Mouse (Mus musculus) midbrain, embryonic 15.5 days (tissue): ENCODE measurements around the gene Epha4. TPM values are rescaled to one million over a fixed set of nuclear protein-coding genes. Genes with fewer than 3 reads are reported as not detected.

Source experiments
- ATAC-seq: fragments of 200-750 bp; cut with Nextera tagmentation; replicated peaks from 2 replicates; pipeline ENCODE4 v1.8.0; 2017; ENCODE audit warnings: moderate TSS enrichment
- H3K27ac ChIP-seq: fragments of 300-500 bp; sonication (generic); 2 replicates; pipeline ENCODE4 v1.5.1; 2015; ENCODE audit warnings: mild to moderate bottlenecking, inconsistent platforms
- H3K27me3 ChIP-seq: fragments of 300-500 bp; sonication (generic); replicated peaks from 2 replicates; pipeline ENCODE4 v1.6.1; 2015; ENCODE audit warnings: inconsistent platforms
- H3K36me3 ChIP-seq: fragments of 300-500 bp; sonication (generic); replicated peaks from 2 replicates; pipeline ENCODE4 v1.6.1; 2015; ENCODE audit warnings: inconsistent platforms
- H3K4me1 ChIP-seq: fragments of 300-500 bp; sonication (generic); 2 replicates; pipeline ENCODE4 v1.6.1; 2015; ENCODE audit warnings: inconsistent platforms
- H3K4me2 ChIP-seq: fragments of 300-500 bp; sonication (generic); 2 replicates; pipeline ENCODE4 v1.6.1; 2015; ENCODE audit warnings: inconsistent platforms, mild to moderate bottlenecking, moderate library complexity
- H3K4me3 ChIP-seq: fragments of 300-500 bp; sonication (generic); 2 replicates; pipeline ENCODE4 v1.5.1; 2015; ENCODE audit warnings: mild to moderate bottlenecking, inconsistent platforms
- H3K9ac ChIP-seq: fragments of 300-500 bp; sonication (generic); 2 replicates; pipeline ENCODE4 v1.6.1; 2015; ENCODE audit warnings: mild to moderate bottlenecking, inconsistent platforms
- H3K9me3 ChIP-seq: fragments of 300-500 bp; sonication (generic); 2 replicates; pipeline ENCODE4 v1.6.1; 2016; ENCODE audit warnings: inconsistent platforms
- WGBS: fragments of 180-500 bp; shearing (Covaris S2); methylation state at CpG from one replicate; pipeline ENCODE4 v1.1.7; 2015; ENCODE audit warnings: mixed read lengths; 5-methylcytosine and 5-hydroxymethylcytosine counted together
- polyA plus RNA-seq: library from polyadenylated mRNA; unstranded; fragments of >200 nt; fragmentation: Nextera tagmentation; extraction: Ambion mirVana; gene quantifications from 2 replicates; pipeline ENCODE4 v1.2.1, GENCODE M21; 2015

Epha4 gene
- polyA plus RNA-seq, 1 experiment from 2014 or later = 38.5 TPM

DNA sequence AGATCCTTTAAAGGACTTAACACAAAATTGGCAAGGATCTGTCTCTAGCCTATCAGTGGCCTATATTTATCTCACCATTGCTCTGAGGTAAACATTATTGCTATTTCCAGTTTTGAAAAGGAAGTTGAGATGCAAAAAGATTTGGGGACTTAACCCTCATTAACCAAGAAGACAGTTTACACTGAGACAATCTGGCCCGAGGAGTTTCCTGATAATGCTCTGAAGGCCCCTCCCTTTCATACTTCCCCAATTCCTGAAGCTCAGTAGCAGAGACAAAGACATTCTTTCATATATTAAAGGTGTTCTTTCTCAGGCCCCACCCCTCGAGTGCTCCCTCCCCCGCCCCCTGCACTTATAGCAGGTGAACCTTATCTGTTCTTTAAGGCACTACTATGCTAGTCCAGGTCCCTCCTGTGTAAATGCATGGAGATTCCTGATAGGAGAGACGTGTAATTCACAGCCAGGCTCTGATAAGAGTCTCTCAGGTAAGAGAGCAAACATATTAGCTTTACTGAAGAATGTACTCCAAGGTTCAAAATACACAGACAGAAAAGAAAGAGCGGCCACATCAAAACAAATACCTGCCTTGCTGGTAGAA, 46.1 kb downstream of the Epha4 start:
- no peak for ATAC-seq
- H3K27ac ChIP-seq = no peak overlapping the region
- 77% methylated on average over 5 of the region's 5 CpGs for WGBS
- no peak overlapping the region for H3K4me2 ChIP-seq
- no peaks in the 10 kb centered on the region for H3K36me3 ChIP-seq
- H3K9ac ChIP-seq = no peak overlapping the region
- H3K4me3 ChIP-seq = no peak overlapping the region
- no peaks in the 10 kb centered on the region for H3K27me3 ChIP-seq
- no peaks in the 10 kb centered on the region for H3K9me3 ChIP-seq
- H3K4me1 ChIP-seq = peaks cover 7% of the 10 kb centered on the region

DNA sequence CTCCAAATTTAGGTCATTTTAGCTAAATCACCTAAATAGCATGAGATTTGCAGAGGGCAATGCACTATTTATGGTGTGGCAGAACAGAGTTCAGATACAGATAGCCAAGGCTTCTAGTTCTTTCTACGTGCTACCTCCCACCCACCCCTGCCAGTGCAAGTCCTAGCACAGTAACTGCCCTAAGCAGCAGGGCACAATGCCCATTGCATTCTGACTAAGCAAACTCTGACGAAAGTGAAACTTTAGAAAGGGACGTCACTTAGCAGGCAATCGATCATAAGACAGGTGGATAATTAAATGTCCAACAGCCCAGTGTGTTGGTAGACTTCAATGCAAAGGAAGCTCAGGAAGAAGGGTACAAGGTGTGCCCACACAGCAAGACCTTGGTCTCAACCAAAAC, 49.4 kb downstream of the Epha4 start:
- ATAC-seq = no peak
- Histone ChIP-seq H3K27me3 (no peaks in the 10 kb centered on the region), H3K9me3 (no peaks in the 10 kb centered on the region), H3K9ac (no peak overlapping the region), H3K4me3 (no peak overlapping the region), H3K36me3 (no peaks in the 10 kb centered on the region), H3K27ac (no peak overlapping the region), H3K4me2 (no peak overlapping the region), H3K4me1 (peaks cover 6% of the 10 kb centered on the region)
- WGBS = 83% methylated on average over 4 of the region's 4 CpGs

DNA sequence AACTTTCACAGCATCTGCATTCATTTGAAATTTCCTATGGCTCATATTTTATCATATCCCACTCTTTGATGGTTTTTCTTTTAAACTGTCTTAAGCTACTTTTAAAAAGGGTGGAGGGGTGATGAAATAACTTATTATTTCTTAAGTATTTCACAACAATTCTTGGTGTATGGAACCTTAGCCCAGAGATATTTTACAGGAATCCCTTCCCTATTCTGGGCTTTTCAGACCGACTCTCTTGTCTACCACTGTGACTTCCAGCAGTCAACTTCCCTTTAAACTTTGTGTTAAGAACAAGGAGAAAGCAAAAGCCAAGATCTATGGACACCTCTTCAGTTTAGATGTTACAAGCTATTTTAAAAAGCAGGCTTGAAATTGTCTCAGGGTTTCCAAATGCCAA, 50.8 kb downstream of the Epha4 start:
- Histone ChIP-seq H3K36me3 (no peaks in the 10 kb centered on the region), H3K4me3 (no peak overlapping the region), H3K27me3 (no peaks in the 10 kb centered on the region), H3K4me1 (peaks cover 6% of the 10 kb centered on the region), H3K9me3 (no peaks in the 10 kb centered on the region), H3K4me2 (no peak overlapping the region), H3K27ac (no peak overlapping the region), H3K9ac (no peak overlapping the region)
- ATAC-seq = no peak
- WGBS = 71% methylated on average over 1 of the region's 1 CpGs

DNA sequence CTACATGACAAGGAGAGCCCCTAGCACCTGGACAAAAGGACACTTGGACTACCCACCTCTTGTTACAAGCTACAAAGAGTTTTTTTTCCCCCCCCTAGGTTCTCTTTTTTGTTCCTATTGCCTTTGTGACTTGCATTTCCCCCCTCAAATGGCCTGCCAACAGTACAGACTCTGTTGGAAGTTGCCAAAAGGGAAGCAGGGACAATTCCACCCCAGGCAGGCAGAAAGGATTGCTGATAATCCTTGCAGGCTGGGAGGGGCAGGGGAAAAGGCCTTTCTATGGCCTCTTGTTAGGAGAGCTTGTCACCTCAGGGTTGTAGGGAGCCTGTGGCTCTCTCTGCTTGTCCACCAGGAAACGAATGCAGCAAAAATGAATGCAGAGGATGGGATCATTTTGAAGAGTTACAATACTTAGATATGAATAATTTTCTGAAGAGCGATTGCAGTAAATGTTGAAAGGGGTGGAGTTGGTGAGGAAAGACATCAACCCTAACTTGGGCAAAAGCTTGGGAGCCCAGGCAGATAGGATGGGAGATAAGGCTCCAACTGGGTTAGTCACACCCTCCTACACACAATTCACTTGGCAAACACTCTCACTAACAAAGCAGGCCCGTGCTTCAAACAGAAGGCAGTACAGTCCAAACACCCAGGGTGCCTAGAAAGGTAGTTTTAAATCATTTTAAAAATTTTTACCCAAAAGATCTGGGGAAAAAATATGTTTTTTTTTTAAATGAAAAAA, 52.8 kb downstream of the Epha4 start:
- no peaks in the 10 kb centered on the region for H3K9me3 ChIP-seq
- WGBS = 11% methylated on average over 3 of the region's 3 CpGs
- H3K4me3 ChIP-seq = no peak overlapping the region
- H3K9ac ChIP-seq = no peak overlapping the region
- H3K4me2 ChIP-seq = no peak overlapping the region
- ATAC-seq = no peak
- no peak overlapping the region for H3K27ac ChIP-seq
- H3K4me1 ChIP-seq = peaks cover 12% of the 10 kb centered on the region
- no peaks in the 10 kb centered on the region for H3K36me3 ChIP-seq
- no peaks in the 10 kb centered on the region for H3K27me3 ChIP-seq

DNA sequence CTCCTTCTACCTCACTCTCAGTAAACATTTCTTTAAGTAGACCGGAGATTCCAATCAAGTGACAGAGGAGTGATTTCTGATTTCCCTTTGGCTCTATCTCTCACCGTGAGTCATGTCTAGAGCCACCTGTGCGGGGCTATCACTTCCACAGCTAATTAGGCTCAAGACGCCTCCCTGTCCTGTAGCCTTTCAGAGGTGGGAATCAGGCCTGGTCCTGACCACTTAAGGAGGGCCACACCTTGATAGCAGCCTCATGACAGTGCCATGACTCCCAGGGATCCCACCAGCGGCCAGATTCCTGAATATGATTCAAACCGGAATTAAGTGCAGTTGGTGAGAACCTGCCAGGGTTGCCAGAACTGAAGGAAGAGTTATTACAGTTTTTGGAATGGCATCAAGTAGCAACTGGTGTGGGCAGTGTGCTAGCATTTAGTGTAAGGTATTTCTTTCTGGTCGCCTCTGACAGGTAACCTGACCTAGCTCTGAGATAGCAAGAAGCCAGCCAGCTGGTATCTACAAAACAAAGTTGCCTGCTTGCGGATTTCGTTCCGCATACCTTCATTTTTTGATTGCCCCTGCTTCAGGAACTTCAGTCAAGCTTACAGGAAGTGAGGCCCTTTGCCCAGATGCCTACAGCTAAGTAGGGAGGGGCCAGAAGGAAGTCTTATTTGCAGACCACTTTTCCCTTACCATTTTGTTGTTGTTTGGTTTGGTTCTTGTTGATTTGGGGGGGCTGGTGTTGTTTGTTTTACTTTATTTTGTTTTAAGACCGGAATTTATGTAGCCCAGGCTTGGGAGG, 53.9 kb downstream of the Epha4 start:
- Histone ChIP-seq H3K4me1 (peaks cover 17% of the 10 kb centered on the region), H3K4me2 (no peak overlapping the region), H3K9me3 (no peaks in the 10 kb centered on the region), H3K9ac (no peak overlapping the region), H3K36me3 (no peaks in the 10 kb centered on the region), H3K27ac (no peak overlapping the region), H3K4me3 (no peak overlapping the region), H3K27me3 (no peaks in the 10 kb centered on the region)
- no peak for ATAC-seq
- 76% methylated on average over 11 of the region's 11 CpGs for WGBS

DNA sequence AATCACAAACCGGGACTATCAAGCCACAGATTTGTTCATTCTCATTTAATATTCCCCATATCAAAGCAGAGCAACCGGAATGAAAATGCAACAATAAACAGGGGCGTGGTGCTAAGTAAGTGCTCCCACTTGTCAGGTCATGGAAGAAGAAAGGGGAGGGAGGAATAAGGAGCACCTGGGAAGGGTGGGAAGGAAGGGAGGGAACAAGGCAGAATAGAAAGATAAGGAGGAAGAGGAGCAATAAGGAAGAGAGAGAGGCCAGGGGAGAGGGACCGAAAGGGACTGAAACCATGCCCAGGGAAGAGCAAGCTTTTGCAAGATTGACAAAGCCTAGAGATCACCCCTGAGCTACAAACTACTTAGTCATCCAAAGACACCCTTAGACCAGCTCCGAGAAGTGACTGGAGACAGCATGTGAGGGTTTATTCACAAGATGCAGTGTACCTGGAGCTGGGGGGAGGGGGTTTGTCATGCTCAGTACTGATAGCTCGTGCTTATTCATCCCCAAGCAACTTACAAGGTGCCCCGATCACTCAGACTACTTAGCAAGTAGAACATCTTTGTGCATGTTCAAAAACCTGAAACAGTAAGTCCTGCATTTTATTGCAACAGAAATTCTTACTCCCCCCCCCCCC, 56.0 kb downstream of the Epha4 start:
- no peaks in the 10 kb centered on the region for H3K27me3 ChIP-seq
- no peaks in the 10 kb centered on the region for H3K36me3 ChIP-seq
- H3K27ac ChIP-seq = no peak overlapping the region
- H3K4me3 ChIP-seq = no peak overlapping the region
- H3K9ac ChIP-seq = no peak overlapping the region
- peaks cover 17% of the 10 kb centered on the region for H3K4me1 ChIP-seq
- no peak for ATAC-seq
- WGBS = 77% methylated on average over 7 of the region's 7 CpGs
- H3K9me3 ChIP-seq = no peaks in the 10 kb centered on the region
- no peak overlapping the region for H3K4me2 ChIP-seq

DNA sequence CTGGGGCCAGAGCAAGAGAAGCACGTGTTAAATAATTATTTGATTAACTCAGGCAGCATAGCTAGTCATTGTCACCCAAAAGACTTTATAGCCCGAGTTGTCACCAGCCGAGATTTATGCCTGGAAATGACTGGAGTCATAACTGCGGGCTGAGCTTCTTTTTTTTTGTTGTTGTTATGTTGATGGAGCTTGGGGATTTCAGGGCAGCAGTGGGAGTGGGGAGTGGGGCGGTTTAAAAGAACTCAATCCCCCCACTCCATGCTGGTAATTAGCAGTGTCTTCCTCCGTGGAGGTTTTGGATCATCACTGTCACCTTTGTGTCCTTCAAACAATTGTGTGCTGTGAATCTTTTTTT, 57.5 kb downstream of the Epha4 start:
- WGBS = 20% methylated on average over 6 of the region's 6 CpGs
- no peaks in the 10 kb centered on the region for H3K27me3 ChIP-seq
- no peak for ATAC-seq
- H3K9ac ChIP-seq = no peak overlapping the region
- H3K36me3 ChIP-seq = no peaks in the 10 kb centered on the region
- H3K9me3 ChIP-seq = no peaks in the 10 kb centered on the region
- H3K4me2 ChIP-seq = no peak overlapping the region
- H3K27ac ChIP-seq = no peak overlapping the region
- peaks cover 17% of the 10 kb centered on the region for H3K4me1 ChIP-seq
- no peak overlapping the region for H3K4me3 ChIP-seq

DNA sequence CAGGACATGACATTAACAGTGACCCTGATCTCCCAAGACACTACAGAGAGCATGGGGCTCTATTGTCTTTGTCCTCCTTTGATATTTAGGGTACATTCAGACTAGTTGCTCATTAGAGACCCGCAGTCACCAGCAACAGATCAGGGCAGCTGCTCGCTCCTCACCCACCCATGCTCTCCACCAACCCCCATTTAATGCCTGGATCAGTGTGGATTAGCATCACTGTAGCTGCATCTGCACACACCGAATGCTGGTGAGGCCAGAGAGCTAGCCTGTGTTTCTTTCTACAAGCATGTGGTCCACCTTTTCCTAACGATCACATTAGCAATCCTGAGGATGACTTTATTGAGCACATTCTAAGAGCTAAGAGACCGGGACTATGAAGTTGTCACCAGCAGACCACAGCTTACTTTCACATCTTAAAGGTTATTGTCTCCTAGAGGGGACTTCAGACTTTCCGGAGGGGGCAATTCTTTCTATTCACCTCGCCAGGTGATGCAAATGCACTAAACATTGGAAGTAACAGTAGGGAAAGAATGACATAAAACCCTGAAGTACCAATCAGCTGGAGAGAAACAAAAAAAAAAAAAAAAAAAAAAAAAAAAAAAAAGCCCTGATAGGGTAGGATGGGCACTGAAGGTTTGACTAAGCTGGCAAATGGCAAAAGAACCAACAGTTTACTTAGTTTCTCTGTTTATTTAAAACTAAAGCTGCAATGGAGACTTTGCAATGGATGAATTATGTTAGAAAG, 58.0 kb downstream of the Epha4 start:
- Histone ChIP-seq H3K27me3 (no peaks in the 10 kb centered on the region), H3K4me3 (no peak overlapping the region), H3K9ac (no peak overlapping the region), H3K4me1 (peaks cover 13% of the 10 kb centered on the region), H3K4me2 (no peak overlapping the region), H3K9me3 (no peaks in the 10 kb centered on the region), H3K36me3 (no peaks in the 10 kb centered on the region), H3K27ac (no peak overlapping the region)
- WGBS = 28% methylated on average over 7 of the region's 7 CpGs
- ATAC-seq = no peak

DNA sequence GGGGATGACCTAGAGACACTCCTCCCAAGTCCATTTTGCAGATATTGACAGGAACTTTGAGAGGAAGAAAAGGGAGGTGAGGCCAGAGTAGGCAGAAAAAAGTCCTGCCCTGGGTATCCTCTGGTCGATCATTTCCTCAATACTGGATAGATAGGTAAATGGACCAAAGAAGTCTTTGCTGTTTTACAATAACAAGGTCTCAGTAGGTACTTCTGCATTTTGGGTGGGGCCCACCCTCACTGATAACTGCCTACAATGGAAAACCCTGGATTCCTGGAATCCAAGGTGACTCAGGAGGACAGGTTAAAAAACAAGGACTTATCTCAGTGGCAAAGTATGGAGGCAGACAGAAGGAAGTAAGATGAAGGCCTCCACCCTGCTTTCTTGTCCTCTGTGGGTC, 61.1 kb downstream of the Epha4 start:
- no peak overlapping the region for H3K9ac ChIP-seq
- H3K9me3 ChIP-seq = no peaks in the 10 kb centered on the region
- no peaks in the 10 kb centered on the region for H3K27me3 ChIP-seq
- H3K36me3 ChIP-seq = no peaks in the 10 kb centered on the region
- no peak overlapping the region for H3K4me2 ChIP-seq
- H3K27ac ChIP-seq = no peak overlapping the region
- no peak overlapping the region for H3K4me3 ChIP-seq
- ATAC-seq = no peak
- 95% methylated on average over 1 of the region's 1 CpGs for WGBS
- peaks cover 12% of the 10 kb centered on the region for H3K4me1 ChIP-seq

DNA sequence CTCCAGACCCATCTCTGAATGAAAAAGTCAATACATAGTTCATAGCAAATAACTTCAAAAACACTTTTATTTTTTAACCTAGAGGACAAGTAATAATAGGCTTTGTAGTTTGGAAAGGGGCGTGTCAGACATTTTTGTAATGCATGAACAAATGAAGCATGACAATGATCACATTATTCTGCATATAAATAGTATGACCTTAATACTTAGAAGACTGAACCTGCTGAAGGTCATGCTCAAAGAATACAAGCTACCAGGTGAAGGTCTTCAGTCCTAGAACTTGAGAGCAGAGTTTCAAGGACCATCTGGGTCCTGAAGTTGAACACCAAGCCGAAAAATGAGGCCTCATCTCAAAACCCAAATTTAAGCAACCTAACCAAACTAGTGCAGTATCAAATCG, 62.2 kb downstream of the Epha4 start:
- Histone ChIP-seq H3K4me2 (no peak overlapping the region), H3K27ac (no peak overlapping the region), H3K36me3 (no peaks in the 10 kb centered on the region), H3K4me3 (no peak overlapping the region), H3K27me3 (no peaks in the 10 kb centered on the region), H3K9ac (no peak overlapping the region), H3K9me3 (no peaks in the 10 kb centered on the region), H3K4me1 (peaks cover 9% of the 10 kb centered on the region)
- no peak for ATAC-seq
- WGBS = 89% methylated on average over 3 of the region's 3 CpGs

DNA sequence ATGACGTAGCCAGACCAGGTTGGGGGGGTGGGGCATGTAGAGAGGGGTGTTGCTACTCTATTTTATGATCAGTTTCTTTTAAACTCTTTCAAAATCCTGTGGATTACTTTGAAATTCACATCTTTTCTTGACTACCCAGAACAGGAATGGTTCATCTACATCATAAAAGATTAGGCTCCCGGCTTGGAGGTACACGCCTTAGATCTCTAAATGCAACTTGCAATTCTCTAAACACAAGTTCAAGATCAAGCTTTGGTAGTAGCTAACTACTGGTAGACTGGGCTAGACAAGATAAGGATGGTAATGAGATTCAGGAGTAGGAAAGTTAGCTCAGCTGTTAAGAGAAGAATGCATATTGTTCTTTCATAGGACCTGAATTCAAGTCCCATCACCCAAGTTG, 63.3 kb downstream of the Epha4 start:
- H3K27ac ChIP-seq = no peak overlapping the region
- ATAC-seq = no peak
- 80% methylated on average over 3 of the region's 3 CpGs for whole genome bisulfite sequencing
- peaks cover under 1% of the 10 kb centered on the region; the same call in 1 of the 2 replicates for H3K4me1 ChIP-seq
- H3K27me3 ChIP-seq = no peaks in the 10 kb centered on the region
- no peaks in the 10 kb centered on the region for H3K9me3 ChIP-seq
- H3K4me2 ChIP-seq = no peak overlapping the region
- no peak overlapping the region for H3K9ac ChIP-seq
- H3K4me3 ChIP-seq = no peak overlapping the region
- no peaks in the 10 kb centered on the region for H3K36me3 ChIP-seq

DNA sequence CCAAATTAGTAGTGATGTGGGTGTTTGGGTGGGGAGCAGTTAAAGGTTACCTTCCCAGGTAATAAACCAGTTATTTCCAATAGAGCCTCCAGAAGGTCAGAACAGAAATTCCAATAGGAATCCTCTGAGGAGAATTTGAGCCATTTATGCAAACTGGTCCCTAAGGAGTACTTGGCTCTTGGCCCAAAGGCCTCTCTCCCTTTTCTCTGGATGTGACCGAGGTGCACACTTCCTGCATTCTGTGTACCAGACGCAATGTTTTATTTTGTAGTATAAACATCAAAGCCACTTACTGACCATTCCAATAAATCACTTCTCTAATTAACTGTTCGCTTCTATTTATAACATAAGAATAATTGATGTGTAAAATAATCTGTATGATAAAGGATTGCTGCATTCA, 64.7 kb downstream of the Epha4 start:
- ATAC-seq = no peak
- Histone ChIP-seq H3K27ac (no peak overlapping the region), H3K4me3 (no peak overlapping the region), H3K9me3 (no peaks in the 10 kb centered on the region), H3K36me3 (no peaks in the 10 kb centered on the region), H3K27me3 (no peaks in the 10 kb centered on the region), H3K4me2 (no peak overlapping the region), H3K4me1 (peaks cover 3% of the 10 kb centered on the region; the same call in 1 of the 2 replicates), H3K9ac (no peak overlapping the region)
- WGBS = 68% methylated on average over 3 of the region's 3 CpGs
